Mouse (Mus musculus) retina, adult 2 months (tissue): ENCODE data around the gene Gm21870.
"Not testable (repeated sequence)": the region's sequence is repeated elsewhere in the genome, so short reads cannot be mapped to it uniquely, and the experiment has no call there.

Experiments
- DNase-seq: peaks from one replicate; pipeline ENCODE4 v3.0.0-alpha.2; 2012; ENCODE audit warnings: low read depth, low spot score

Gm21870 gene

GRCm38 (mm10) chrX:33986716-33987115 is at the start of gene Gm21870:
Gene Gm21870, minus strand, starts transcription at chrX:33986816.
- not testable (repeated sequence) for DNase-seq

- DNase-seq = not testable (repeated sequence)
Observed at GRCm38 (mm10) chrX:33956440-33956839, 30.2 kb downstream of the Gm21870 start, which contains the start of gene Btbd35f6. Gene Btbd35f6, minus strand, starts transcription at chrX:33956540.
